Mouse (Mus musculus) C2C12 (cell line): Measurements from ENCODE around the gene Igfbp1. TPM values are rescaled to one million over a fixed set of nuclear protein-coding genes. Genes with fewer than 3 reads are reported as not detected.

Experiments used
- H3K27me3 ChIP-seq: one replicate; pipeline ENCODE4 v1.6.1; 2011; ENCODE audit not compliant: control insufficient read depth, insufficient read depth, insufficient read length
- H3K36me3 ChIP-seq: one replicate; pipeline ENCODE4 v1.6.1; 2011; ENCODE audit not compliant: control insufficient read depth, insufficient read depth
- H3K4me3 ChIP-seq: one replicate; pipeline ENCODE4 v1.5.1; 2011; ENCODE audit warnings: mild to moderate bottlenecking, control low read depth; ENCODE audit not compliant: poor library complexity, insufficient read depth, severe bottlenecking
- H3K79me2 ChIP-seq: one replicate; pipeline ENCODE4 v1.6.1; 2011; ENCODE audit not compliant: control insufficient read depth, insufficient read depth
- H3K79me3 ChIP-seq: one replicate; pipeline ENCODE4 v1.6.1; 2011; ENCODE audit warnings: low read depth, control low read depth
- H3ac ChIP-seq: one replicate; pipeline ENCODE3; 2011; ENCODE audit warnings: low read depth; ENCODE audit not compliant: control insufficient read depth, insufficient read length
- CEBPB ChIP-seq: IDR thresholded peaks from one replicate; pipeline ENCODE4 v1.6.1; 2011; ENCODE audit warnings: low read depth, mild to moderate bottlenecking, control low read depth, moderate library complexity
- CTCF ChIP-seq: IDR thresholded peaks from one replicate; pipeline ENCODE4 v1.5.1; 2011; ENCODE audit not compliant: control insufficient read depth, insufficient read depth, insufficient read length
- FOSL1 ChIP-seq: IDR thresholded peaks from one replicate; pipeline ENCODE4 v1.8.0; 2011; ENCODE audit warnings: mild to moderate bottlenecking, low read length; ENCODE audit not compliant: poor library complexity, insufficient read depth, severe bottlenecking
- MAX ChIP-seq: IDR thresholded peaks from one replicate; pipeline ENCODE4 v1.6.1; 2011; ENCODE audit warnings: mild to moderate bottlenecking, control low read depth
- MYOD1 ChIP-seq: IDR thresholded peaks from one replicate; pipeline ENCODE4 v1.6.1; 2011; ENCODE audit warnings: low read depth; ENCODE audit not compliant: control insufficient read depth, insufficient read length
- MYOG ChIP-seq: IDR thresholded peaks from one replicate; pipeline ENCODE4 v1.6.1; 2011; ENCODE audit not compliant: control insufficient read depth, insufficient read length; ENCODE audit errors: extremely low read depth
- USF1 ChIP-seq: IDR thresholded peaks from one replicate; pipeline ENCODE4 v1.6.1; 2011; ENCODE audit warnings: low read depth, mild to moderate bottlenecking, control low read depth, moderate library complexity
- polyA plus RNA-seq: library from polyadenylated mRNA; unstranded; fragments of >200 nt; fragmentation: generic; extraction: Trizol; gene quantifications from one replicate; pipeline ENCODE4 v1.2.1, GENCODE M21; 2012; ENCODE audit warnings: missing spikeins

Gene Igfbp1
- polyA plus RNA-seq, 1 experiment, result not detected

DNA sequence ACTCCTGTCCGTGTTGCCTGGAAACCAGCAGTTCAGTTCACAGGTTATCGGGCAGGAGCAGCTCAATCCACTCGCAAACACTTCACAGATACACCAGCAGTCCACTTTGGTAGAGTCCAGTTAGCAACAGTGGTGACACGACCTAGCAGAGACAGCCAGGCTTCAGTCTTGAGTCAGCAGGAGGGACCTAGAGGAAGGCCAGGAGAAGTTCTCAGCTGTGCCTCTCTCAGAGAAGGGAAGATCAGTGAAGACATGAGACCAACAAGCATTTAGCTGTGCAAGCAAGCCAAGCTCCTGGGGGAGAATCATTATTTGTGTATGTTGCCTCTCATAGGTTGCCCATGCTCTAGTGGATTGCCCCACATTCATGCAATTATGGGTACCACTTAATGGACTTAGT lies 30.5 kb downstream of the Igfbp1 start:
- no peaks in the 10 kb centered on the region for H3K79me2 ChIP-seq
- TF ChIP-seq CEBPB (no peak), FOSL1 (no peak), MYOD1 (no peak), MYOG (no peak), MAX (no peak), USF1 (no peak), CTCF (no peak)
- no peaks in the 10 kb centered on the region for H3K79me3 ChIP-seq
- H3K36me3 ChIP-seq, result no peaks in the 10 kb centered on the region
- no peak overlapping the region for H3K4me3 ChIP-seq
- H3ac ChIP-seq, result no peak overlapping the region
- H3K27me3 ChIP-seq, result no peaks in the 10 kb centered on the region

DNA sequence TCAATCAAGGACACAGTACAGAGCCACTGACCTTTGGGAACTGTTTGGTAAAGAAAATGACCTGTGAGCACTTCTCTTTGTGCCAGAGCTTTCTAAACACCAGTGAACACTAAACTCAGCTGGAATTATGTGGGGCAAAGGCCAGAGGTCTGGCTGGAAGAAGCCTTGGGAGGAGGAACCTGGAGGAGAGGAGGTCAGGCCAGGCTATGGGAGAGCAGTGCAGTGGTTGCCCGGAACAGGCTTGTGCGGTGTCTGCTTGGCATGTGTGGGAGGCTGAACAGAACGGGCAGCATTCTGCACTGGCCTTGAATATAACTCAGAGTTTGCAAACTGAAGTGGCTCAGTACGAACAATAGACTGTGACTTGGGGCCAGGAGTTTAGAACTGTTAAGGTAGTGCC lies 32.4 kb downstream of the Igfbp1 start:
- no peaks in the 10 kb centered on the region for H3K36me3 ChIP-seq
- H3K27me3 ChIP-seq, result no peaks in the 10 kb centered on the region
- no peak for TF ChIP-seq MYOG
- no peaks in the 10 kb centered on the region for H3K79me2 ChIP-seq
- no peak overlapping the region for H3K4me3 ChIP-seq
- no peaks in the 10 kb centered on the region for H3K79me3 ChIP-seq
- H3ac ChIP-seq, result no peak overlapping the region

DNA sequence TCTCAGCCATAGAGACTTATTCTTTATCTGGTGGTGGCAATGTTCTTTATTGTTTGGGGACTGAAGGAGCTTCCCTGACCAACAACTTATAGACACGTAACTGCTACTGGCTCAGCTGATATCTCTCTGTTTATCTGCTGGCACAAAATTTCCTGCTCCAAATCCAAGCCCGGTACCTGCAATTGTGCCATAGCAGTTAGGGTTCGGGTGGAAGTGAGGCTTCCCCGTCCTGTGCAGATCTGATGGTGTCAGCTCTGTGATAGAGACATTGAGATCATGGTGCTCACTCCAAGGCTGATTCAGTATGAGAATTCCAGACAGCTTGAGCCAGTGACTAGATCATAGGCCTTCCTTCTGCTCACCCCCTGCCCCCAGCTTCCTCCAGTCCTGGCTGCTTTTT lies 34.4 kb downstream of the Igfbp1 start:
- Histone ChIP-seq H3K36me3 (no peaks in the 10 kb centered on the region), H3K79me3 (no peaks in the 10 kb centered on the region), H3K4me3 (no peak overlapping the region), H3K79me2 (no peaks in the 10 kb centered on the region), H3ac (no peak overlapping the region), H3K27me3 (no peaks in the 10 kb centered on the region)
- no peak for TF ChIP-seq MYOD1

DNA sequence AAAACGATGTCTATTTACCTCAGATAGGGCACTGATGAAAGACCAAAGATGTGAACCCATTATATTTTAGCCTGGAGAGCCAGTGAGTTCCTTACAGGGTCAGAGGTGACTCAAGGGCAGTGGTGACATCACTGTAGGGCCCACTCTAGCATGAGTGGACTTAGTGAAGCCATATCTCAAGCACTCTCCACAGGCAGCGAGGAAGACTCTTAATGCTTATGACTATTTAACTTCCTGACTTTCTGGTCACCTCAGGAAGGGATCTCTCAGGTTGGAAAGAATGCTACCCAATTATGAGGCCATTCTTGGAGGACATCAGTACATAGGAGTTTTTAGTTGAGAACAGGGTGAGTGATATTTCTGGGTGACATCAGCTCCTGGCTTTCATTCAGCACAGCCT lies 35.8 kb downstream of the Igfbp1 start:
- H3K79me2 ChIP-seq, result no peaks in the 10 kb centered on the region
- H3K27me3 ChIP-seq, result no peaks in the 10 kb centered on the region
- H3ac ChIP-seq, result no peak overlapping the region
- no peaks in the 10 kb centered on the region for H3K79me3 ChIP-seq
- TF ChIP-seq MYOG (no peak), MAX (no peak), USF1 (no peak), MYOD1 (no peak), FOSL1 (no peak), CEBPB (no peak), CTCF (no peak)
- no peak overlapping the region for H3K4me3 ChIP-seq
- no peaks in the 10 kb centered on the region for H3K36me3 ChIP-seq

DNA sequence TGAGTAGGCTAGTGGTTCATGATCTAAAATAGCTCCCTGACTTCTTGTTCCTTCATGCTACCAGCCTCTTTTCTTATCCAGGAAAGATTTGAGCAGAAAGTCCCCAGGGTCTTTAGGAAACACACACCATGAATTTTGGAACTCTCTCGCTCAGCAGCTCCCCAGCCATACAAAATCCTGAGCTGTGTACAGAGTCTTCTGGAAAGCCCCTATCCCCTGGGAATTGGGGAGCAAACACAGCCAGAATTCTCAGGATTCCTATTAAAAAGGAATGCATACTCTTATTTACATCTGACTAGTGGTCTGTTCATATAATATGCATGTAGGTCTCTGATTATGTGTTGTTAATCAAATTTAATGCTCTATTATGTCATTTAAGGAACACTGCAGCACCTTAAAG lies 36.9 kb downstream of the Igfbp1 start:
- no peaks in the 10 kb centered on the region for H3K27me3 ChIP-seq
- no peaks in the 10 kb centered on the region for H3K36me3 ChIP-seq
- H3K79me3 ChIP-seq, result no peaks in the 10 kb centered on the region

DNA sequence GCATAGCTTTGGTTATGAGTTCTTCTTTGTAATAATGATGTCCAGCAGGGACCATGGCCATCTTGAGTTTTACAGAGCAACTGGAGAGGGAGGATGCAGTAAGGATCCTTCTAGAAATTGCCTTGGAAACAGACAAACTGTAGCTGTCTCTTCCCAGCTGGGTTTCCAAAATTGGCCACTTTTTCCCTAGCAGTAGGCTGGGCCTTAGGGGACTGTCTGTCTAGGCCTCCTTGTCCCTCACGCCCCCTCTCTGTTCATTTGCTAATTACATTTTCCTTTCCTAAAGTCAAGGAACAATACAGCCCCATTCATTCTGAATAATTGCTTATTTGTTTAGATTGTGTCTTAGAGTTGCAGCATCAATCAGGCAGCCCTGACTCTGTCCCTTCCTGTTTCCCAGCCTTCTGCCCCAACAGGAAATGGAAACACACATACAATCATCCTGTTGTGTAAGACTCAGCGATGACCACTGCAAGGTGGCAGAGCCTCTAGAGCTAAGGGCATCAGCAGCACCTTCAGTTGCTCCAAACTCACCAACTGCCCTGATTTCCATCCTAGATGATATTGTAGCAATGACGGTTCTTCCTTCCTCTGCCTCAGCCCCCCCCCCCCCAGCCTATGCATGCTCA lies 37.5 kb downstream of the Igfbp1 start:
- H3K36me3 ChIP-seq, result no peaks in the 10 kb centered on the region
- no peaks in the 10 kb centered on the region for H3K79me3 ChIP-seq
- H3K4me3 ChIP-seq, result no peak overlapping the region
- H3K27me3 ChIP-seq, result no peaks in the 10 kb centered on the region
- H3ac ChIP-seq, result no peak overlapping the region
- no peaks in the 10 kb centered on the region for H3K79me2 ChIP-seq
- peak; percentile 7 for TF ChIP-seq CEBPB
- TF ChIP-seq USF1, result no peak

More for the DNA sequence above, 36.9 kb downstream of the Igfbp1 start:
- Histone ChIP-seq H3K79me2 (no peaks in the 10 kb centered on the region), H3ac (no peak overlapping the region), H3K4me3 (no peak overlapping the region)
- TF ChIP-seq FOSL1 (no peak), CEBPB (no peak), CTCF (no peak), USF1 (no peak), MYOD1 (no peak), MYOG (no peak), MAX (no peak)

DNA sequence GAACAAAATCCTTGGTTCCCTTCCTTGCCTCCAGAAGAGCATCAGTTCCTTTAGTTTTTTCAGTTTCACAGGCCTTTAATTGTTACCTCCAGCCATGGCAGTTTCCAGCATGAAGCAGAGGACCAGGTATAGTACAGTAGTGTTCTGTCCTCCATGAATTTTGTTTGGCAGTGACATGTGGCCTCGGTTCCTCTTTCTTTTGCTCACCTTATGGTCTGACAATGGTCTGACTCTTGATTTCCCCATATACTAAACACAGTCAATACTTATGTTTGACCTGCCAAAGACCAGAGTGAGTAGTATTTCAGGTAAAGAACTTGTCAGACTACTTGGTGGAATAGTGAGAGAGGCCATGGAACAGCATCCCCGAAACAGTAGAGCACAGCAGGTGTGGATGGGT lies 39.2 kb downstream of the Igfbp1 start:
- H3K27me3 ChIP-seq, result no peaks in the 10 kb centered on the region
- no peaks in the 10 kb centered on the region for H3K79me3 ChIP-seq
- TF ChIP-seq MYOD1 (no peak), MYOG (no peak), MAX (no peak), CEBPB (no peak), USF1 (no peak), FOSL1 (no peak), CTCF (no peak)
- H3K79me2 ChIP-seq, result no peaks in the 10 kb centered on the region
- H3ac ChIP-seq, result no peak overlapping the region
- H3K4me3 ChIP-seq, result no peak overlapping the region
- no peaks in the 10 kb centered on the region for H3K36me3 ChIP-seq
